Mouse (Mus musculus): ENCODE data around the gene Pank4. TPM values are rescaled to one million over a fixed set of nuclear protein-coding genes. Genes with fewer than 3 reads are reported as not detected.
A peak's percentile ranks its signal among the peaks of the same experiment; 100 is the strongest.

The Pank4 gene
- total RNA-seq, 1 experiment from 2014 or later, result 41.4 TPM

- no peak for ATAC-seq (ENCODE audit: extremely low read depth, insufficient number of reproducible peaks, low FRiP score, poor library complexity, severe bottlenecking)
Observed at GRCm38 (mm10) chr4:154941831-154942230, 22.1 kb upstream of the Pank4 start.

GRCm38 (mm10) chr4:154942632-154943322 is 21.1 kb upstream of the Pank4 start:
- ATAC-seq (ENCODE audit: extremely low read depth, insufficient number of reproducible peaks, low FRiP score, poor library complexity, severe bottlenecking), result no peak

DNA sequence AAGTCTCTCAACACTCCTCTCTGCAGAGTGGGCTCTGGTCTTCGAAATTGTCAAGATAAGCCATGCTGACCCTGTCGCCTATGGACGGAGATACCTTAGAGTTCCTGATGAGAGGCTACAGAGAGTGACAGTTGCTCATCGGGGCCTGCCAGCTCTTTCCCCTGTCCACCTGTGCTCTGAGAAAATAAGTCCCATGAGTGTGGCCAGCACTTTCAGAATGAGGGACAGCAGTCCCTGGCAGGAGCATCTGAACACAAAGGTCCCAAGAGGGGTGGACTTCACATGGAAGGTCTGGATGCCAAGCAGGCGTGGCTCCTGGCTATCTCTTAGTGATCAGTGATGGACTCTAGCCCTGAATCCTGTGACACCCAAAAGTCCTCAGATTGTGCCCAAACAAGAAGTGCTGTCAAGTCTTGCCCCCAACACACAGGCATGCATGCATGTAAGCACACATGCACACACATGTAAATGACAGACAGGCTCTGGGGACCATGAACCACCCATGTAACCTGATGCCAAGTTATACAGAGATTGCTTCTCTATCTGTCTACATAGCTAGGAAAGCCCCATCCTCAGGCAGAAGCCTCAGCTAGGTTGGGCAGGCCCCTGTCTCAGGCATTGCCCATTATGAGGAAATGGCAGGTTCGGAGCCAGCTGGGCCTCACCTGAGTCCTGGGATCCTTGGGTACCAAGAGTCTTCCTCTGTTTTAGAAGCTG is 20.4 kb upstream of the Pank4 start:
- ATAC-seq (ENCODE audit: extremely low read depth, insufficient number of reproducible peaks, low FRiP score, poor library complexity, severe bottlenecking), result no peak

GRCm38 (mm10) chr4:154944121-154944590 is 19.8 kb upstream of the Pank4 start:
- peak; percentile 96 for ATAC-seq (ENCODE audit: extremely low read depth, insufficient number of reproducible peaks, low FRiP score, poor library complexity, severe bottlenecking)

- no peak for ATAC-seq (ENCODE audit: extremely low read depth, insufficient number of reproducible peaks, low FRiP score, poor library complexity, severe bottlenecking)
Observed at GRCm38 (mm10) chr4:154946319-154946718, 17.6 kb upstream of the Pank4 start.

GRCm38 (mm10) chr4:154948066-154948939 is 15.6 kb upstream of the Pank4 start:
- ATAC-seq (ENCODE audit: extremely low read depth, insufficient number of reproducible peaks, low FRiP score, poor library complexity, severe bottlenecking), result no peak

GRCm38 (mm10) chr4:154948940-154949588 is 14.9 kb upstream of the Pank4 start:
- no peak for ATAC-seq (ENCODE audit: extremely low read depth, insufficient number of reproducible peaks, low FRiP score, poor library complexity, severe bottlenecking)

DNA sequence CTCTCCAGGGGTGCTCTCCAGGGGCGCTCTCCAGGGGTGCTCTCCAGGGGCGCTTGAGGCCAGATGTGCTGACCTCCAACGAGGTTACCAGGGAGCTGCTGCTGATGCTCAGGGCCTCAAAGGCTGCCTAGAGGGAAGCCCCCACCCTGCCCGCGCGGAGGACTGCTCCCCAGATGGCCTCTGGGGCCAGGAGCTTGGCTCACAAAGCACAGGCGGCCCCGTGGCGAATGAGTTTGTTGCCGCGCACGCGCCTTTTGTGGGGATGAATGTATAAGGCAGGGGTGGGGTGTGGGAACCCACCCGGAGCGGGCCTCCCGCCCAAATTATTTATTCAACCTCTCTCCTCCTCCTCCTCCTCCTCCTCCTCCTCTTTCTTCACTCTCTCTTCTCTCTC is 14.3 kb upstream of the Pank4 start:
- no peak for ATAC-seq (ENCODE audit: extremely low read depth, insufficient number of reproducible peaks, low FRiP score, poor library complexity, severe bottlenecking)

DNA sequence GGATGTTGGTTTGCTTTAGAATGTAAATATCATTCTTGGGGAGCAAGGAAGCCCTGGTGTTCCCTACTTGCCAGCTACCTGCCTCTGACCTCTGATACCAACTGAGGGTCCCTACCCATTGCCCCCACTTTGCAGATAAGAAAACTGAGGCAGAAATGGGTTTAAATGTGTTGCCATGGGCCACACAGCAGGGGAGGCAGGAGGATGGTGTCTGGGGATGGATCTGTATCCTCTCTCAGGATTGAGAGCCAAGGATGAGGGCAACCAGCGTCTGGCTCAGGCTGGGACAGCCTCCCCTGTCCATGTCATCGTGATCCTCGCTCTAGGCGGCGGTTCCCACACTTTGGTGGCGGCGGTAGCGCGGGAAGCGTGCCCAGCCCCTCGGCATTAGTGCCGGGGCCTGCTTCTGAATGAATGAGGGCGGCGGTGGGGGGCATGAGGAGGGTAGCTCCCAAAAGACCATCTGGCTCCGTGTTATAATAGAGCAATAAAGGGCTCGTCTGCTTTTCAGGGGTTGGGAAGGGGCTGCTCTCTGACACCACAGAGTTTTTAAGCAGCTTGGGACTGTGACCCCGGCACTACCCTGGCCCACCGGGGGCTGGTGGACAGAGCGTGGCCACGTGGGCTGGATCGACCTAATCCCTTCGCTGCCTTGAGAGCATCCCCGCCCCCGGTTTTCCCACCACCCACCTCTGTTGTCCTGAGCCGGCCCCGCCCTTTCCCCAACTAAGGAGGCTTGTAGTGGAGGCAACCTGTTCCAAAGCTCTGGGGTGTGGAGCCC is 11.3 kb upstream of the Pank4 start:
- no peak for ATAC-seq (ENCODE audit: extremely low read depth, insufficient number of reproducible peaks, low FRiP score, poor library complexity, severe bottlenecking)

GRCm38 (mm10) chr4:154956604-154957003 is 7.3 kb upstream of the Pank4 start:
- ATAC-seq (ENCODE audit: extremely low read depth, insufficient number of reproducible peaks, low FRiP score, poor library complexity, severe bottlenecking), result no peak

DNA sequence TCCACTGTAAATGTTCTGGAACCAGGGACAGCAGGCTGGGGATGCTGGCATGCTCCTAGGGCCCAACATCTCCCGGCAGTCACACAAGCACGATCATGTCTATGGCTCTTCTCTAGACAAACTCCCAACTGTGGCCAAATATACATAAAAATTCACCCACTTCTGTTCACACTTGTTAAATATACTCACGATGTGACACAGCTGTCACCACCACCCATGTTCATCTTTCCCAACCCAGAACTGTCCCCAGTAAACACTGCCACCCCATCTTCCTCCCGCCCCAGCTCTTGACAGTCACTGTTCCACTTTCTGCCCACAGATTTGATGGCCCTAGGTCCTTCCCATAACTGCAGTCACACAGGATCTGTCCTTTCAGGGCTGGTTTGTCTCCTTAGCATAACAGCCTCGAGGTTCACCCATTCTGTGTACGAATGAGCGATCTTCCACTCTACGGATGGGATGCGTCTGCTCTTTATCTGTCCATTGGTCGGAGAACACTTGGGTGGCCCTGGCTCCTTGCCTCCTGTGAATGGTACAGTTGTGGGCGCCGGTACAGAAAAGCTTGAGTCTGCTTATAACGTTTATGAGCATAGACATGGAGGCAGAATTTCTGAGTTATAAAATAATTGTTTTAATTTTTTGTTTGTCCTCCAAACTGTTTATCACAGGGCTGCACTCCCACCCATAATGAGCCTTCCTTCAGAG is 6.5 kb upstream of the Pank4 start:
- no peak for ATAC-seq (ENCODE audit: extremely low read depth, insufficient number of reproducible peaks, low FRiP score, poor library complexity, severe bottlenecking)

DNA sequence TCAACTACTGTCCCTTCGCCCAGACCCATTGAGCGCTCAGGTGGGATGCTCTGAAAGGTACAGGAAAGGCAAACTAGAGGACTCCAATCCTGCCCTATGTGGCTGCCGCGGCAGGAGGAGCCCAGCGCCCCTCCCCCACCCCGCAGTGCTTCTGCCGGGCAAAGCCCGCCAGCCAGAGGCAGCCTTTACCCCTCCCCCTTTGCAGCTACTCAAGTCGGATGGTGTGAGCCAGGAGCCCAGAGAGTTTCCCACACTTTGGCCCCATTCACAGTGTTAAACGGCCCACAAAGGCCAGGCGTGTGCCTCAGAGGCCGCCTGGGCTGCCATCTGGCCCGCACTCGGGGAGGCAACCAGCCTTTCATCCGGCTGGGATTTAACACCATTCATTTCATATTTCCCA is 5.8 kb upstream of the Pank4 start:
- no peak for ATAC-seq (ENCODE audit: extremely low read depth, insufficient number of reproducible peaks, low FRiP score, poor library complexity, severe bottlenecking)

- ATAC-seq (ENCODE audit: extremely low read depth, insufficient number of reproducible peaks, low FRiP score, poor library complexity, severe bottlenecking), result no peak
Observed at GRCm38 (mm10) chr4:154958621-154959020, 5.3 kb upstream of the Pank4 start.

DNA sequence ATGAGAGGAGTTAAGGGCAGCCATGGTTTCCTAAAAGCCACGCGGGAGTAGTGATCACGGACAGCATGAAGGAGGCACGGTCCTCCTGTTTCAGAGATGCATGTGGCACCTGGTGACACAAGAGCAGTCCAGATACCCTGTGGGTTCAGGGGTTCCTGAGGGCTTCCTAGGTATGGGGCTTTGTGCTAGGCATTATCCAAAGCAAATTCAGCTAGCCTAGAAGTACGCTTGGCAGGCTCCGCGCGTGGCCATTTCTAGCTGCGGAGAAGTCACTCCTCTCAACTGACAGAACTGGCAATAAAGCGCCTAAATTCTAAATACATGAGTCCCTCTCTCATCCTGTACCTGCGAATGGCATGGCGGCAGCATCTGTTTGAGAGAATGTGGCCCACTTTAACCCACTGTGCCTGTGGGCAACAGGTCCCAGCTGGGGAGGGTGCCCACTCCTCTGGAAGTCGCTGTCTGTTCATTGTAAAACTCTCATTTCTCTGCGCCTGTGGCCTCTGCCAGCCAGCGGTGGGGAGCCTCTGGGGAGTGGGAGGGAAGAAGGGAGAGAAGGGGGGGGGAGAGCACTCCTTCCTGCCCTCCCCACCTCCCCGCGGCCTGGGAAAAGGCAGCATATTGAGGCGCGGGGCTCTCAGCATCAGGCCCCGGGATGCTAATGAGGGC is 3.8 kb upstream of the Pank4 start:
- ATAC-seq (ENCODE audit: extremely low read depth, insufficient number of reproducible peaks, low FRiP score, poor library complexity, severe bottlenecking), result no peak

DNA sequence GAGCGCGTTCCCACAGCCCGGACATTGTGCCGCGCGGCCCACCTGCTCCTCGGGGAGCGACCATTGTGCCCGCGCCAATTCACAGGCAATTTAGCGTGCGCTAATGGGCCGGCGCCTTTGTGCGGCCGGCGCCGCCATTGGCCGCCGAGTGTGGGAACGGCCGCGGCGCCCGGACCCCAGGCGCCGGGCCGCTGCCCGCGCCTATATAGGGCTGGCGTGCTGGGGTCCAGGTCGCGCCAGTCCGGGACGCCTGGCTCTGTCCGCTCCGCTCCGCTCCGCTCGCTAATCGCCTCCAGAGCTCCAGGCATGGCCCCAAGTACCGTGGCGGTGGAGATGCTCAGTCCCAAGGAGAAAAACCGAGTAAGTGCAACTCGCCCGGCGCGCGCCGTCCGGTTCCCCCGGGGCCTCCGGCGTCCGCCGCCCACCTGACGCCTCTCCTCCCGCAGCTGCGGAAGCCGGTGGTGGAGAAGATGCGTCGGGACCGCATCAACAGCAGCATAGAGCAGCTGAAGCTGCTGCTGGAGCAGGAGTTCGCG is 3.2 kb upstream of the Pank4 start, which contains the start of gene Hes5:
TSS of gene Hes5 (plus strand) at position 234 of the 536 bp plus-strand sequence.
- no peak for ATAC-seq (ENCODE audit: extremely low read depth, insufficient number of reproducible peaks, low FRiP score, poor library complexity, severe bottlenecking)

- peak; percentile 34; the same call in 1 of the 2 replicates for ATAC-seq (ENCODE audit: extremely low read depth, insufficient number of reproducible peaks, low FRiP score, poor library complexity, severe bottlenecking)
Observed at GRCm38 (mm10) chr4:154961226-154961738, 2.6 kb upstream of the Pank4 start.

GRCm38 (mm10) chr4:154961911-154962310 is 2.0 kb upstream of the Pank4 start:
- peak; percentile 55; the same call in 1 of the 2 replicates for ATAC-seq (ENCODE audit: extremely low read depth, insufficient number of reproducible peaks, low FRiP score, poor library complexity, severe bottlenecking)

Measured in neutrophil, adult 5-6 weeks (primary cell).